Mouse (Mus musculus) A20 (cell line): ENCODE measurements around the gene Nup153.

Source experiments
- DNase-seq: peaks from one replicate; pipeline ENCODE4 v3.0.0-alpha.2; 2011; ENCODE audit warnings: low read depth, low spot score

The Nup153 gene

DNA sequence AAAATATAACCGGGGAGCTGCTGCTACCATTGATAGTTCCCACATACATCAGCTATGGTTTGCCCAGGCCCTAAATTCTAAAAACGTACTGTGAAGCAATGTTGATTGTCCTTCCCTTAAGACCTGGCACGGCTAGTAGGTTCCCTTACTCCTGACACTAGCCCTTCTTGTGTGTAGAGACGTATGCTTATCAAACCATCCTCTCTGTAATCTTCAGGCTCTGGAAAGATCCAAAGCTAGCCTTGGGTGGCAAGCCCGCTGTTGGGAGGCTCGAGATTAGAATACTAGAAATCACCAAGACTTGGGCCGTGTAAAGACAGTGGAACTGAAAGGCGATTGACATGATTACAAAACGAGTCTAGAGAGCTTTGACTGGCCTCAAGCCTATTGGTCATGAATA lies 57.2 kb downstream of the Nup153 start:
- peak; percentile 34 for DNase-seq

DNA sequence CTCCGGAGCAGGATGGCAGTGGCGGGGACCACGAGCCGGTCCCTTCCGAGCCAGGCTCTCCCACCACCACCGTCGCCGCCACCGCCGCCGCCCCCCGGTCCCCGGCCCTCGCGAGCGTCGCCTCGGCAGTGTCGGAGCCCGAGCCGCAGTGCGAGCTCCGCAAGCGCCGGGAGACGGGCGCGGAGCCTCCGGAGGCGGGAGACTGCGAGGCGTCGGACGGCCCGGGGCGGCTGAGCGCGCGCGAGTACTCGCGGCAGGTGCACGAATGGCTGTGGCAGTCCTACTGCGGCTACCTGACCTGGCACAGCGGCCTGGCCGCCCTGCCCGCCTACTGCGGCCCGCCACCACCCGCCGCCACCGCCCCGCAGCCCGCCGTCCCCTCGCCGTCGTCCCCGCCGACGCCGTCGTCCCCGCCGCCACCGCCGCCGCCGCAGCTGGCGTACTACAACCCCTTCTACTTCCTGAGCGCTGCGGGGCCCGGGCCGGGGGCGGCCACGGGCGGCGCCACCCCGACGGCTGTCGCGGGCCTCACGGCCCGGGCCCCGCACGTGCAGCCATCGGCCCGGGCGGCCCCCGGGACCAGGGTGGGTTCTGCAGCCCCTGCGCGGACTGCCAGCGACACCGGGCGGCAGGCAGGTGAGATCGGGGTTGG lies 58.0 kb downstream of the Nup153 start:
- DNase-seq = no peak

DNA sequence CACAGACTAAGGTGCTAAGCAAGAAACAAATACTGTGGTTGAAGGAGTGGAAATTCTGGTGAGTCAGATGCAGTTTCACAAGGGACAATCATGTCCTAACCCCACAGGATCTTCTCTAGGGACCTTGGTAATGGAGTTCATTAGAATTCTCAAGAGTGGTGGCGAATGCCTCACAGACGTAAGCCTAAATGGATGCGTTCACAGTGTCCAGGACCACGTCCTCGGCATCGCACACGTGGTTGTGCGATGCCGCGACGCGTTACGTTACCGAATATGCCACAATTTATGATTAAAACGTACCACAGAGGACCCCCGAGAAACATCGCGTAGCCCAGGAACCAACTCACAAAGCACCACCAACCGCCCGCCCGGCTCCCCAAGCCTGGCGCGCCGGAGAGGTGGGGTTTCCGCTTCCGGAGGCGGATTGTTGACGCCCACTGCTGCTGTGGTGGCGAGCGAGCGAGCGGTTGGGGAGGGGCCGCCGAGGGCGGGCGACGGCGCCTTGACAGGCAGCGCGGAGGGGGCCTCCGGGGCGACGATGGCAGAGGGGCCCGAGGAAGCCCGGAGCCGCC lies 58.6 kb downstream of the Nup153 start, which contains the start of gene Fam8a1:
TSS of gene Fam8a1 (plus strand) at position 475 of the 572 bp plus-strand sequence.
- DNase-seq = peak; percentile 94

DNA sequence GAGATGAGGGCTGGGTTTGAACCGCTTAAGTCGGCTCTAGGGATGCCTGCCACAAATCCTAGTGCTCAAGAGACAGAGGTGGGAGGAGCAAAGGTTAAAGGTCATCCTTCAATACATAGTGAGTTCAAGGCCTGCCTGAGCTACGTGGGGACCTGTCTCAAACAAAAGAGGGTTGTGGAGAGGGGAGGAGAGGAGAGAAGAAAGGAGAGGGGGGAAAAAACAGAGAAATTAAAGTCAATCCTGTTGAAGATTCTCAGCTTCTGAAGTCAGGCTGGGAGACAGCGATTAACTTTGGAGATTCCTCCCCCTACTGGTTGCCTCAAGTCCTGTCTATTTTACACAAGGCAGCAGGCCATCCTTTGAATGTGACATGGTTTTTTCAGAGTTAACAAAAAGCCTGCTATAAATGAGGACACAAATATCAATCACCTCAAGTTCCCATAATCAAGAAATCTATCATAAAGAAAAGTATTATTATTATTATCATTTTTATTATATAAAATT lies 64.2 kb downstream of the Nup153 start:
- peak; percentile 47 for DNase-seq

DNA sequence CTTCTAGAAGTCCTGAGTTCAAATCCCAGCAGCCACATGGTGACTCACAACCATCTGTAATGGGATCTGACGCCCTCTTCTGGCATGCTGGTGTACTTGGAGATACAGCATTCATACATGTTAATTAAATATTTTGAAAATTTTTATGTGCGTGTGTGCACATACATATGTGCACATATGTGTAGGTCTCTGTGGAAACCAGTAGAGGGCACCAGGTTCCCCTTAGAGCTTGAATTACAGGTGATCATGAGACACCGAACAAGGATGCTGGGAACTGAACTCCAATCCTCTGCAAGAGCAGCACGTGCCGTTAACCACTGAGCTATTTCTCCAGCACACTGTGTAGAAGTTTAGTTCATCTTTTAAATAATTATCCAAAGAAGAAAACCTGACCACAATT lies 68.5 kb downstream of the Nup153 start:
- DNase-seq = no peak

DNA sequence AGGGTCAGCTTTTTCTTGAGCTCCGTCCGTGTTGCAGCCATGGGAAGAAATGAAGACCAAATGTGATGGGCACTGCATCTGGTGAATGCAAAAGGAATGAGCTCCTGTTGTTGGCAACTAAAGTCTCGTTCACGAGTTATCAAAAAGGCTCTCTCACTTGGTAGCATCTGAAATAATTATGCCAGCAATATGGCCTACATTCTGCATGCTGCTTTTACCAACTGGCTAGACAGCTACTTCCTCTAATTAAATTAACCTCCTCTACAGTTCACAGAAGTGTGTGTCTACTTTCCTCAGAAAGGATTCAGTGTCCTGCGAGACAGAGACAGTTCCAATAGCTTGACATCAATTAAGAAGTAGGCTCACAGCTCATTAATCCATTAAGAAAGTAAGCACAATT lies 73.2 kb downstream of the Nup153 start:
- DNase-seq = no peak

DNA sequence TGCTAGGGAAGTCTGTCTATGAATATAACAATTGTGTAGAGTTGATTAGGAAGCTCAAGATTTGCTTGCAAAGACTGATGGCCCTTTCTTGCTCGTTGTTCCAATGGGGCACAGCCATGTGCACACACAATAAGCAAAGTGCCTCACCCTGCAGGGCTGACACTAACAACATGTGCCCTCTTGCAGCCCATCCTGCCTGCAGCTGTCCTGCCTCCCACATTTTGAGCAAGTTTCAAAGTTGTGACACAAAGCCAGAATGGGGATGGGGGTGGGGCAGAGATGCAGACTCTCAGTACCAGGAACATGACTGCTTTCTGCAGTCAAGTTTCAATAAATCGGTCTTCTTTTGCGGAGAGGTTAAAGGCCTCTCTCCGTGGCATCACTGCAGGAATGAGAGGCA lies 74.1 kb downstream of the Nup153 start:
- DNase-seq = no peak

DNA sequence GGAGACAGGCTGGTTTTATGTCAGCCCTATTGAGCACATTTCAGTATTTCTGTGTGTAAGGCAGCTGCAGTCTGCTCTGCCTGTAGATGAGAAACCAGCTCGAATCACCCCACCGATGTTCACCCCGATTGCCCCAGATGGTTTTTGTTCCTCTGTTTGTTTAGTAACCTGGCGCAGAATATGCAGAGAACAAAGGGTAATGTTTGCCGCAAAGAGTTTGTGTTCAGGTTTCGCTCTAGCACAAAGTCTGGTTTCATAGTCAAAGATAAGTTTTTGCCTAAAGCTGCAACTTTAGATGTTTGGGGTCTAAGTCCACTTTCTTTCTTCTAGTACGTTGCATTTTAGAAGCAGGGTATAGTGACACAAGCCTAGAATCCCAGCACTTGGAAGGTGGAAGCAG lies 75.1 kb downstream of the Nup153 start:
- DNase-seq = no peak

DNA sequence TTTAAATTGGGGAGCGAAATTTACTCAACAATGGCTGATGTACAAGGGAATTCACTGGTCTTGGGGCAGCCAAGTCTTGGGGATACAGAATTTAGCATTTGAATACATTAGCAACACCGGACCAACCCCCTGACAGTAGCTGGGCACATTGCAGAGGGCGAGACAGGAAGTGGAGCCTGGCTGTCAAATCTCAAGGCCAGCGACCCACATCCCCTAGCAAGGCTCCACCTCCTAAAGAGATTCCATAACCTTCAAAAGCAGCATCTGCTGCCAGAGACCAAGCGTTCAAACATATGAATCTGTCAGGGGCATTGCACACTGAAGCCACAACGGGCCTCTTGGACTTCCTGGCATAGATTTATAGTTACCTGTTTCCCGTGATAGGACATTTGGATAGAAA lies 75.9 kb downstream of the Nup153 start:
- no peak for DNase-seq

DNA sequence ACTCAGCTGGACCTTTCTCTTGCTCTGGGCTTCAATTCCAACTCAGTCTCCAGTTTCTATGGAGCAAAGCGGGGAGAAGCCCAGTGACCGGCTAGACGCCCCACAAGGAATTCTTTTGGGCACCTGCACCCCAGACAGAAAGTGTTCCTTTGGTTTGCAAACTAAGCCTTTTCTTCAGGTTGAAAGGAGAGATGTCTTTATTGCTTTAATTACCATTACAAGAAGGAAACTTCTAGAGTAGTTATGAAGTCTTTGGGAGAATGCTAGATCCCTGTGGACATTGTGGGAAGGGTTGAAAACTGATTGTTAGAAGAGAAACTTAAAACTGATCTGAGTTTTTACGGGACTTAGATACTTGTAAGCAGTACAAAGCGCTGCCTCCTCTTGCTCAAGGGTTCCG lies 82.3 kb downstream of the Nup153 start:
- no peak for DNase-seq

DNA sequence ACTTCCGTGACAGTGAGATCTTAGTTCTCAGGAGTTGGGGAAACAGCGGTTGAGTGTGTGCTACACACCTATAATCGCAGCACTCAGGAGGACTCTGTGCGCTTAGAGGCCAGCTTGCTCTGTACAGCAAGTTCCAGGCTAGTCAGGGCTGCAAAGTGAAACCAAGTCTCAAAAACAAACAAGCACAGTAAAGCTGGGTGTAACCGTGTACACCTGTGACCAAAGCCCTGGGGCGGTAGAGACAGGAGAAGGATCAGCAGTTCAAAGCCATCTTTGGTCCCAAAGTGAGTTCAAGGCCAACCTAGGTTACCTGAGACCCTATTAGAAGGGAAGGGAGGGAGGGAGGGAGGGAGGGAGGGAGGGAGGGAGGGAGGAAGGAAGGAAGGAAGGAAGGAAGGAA lies 83.6 kb downstream of the Nup153 start:
- DNase-seq = no peak

DNA sequence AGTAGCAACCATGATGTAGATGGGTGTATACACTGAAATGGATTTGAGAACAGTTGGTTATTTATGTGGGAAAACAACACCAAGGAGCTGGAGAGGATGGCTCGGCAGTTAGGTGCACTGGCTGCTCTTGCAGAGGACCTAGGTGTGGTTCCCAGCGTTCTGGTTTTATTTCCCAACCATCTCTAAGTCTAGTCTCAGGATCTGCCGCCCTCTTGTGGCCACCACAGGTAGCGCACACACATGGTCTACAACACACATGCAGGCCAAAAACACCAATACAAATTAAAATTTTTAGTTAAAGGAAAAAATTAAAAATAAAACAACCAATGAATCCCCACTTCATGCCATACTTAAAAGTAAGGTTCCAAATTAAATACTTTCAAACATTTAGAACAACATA lies 85.4 kb downstream of the Nup153 start:
- peak; percentile 32 for DNase-seq

DNA sequence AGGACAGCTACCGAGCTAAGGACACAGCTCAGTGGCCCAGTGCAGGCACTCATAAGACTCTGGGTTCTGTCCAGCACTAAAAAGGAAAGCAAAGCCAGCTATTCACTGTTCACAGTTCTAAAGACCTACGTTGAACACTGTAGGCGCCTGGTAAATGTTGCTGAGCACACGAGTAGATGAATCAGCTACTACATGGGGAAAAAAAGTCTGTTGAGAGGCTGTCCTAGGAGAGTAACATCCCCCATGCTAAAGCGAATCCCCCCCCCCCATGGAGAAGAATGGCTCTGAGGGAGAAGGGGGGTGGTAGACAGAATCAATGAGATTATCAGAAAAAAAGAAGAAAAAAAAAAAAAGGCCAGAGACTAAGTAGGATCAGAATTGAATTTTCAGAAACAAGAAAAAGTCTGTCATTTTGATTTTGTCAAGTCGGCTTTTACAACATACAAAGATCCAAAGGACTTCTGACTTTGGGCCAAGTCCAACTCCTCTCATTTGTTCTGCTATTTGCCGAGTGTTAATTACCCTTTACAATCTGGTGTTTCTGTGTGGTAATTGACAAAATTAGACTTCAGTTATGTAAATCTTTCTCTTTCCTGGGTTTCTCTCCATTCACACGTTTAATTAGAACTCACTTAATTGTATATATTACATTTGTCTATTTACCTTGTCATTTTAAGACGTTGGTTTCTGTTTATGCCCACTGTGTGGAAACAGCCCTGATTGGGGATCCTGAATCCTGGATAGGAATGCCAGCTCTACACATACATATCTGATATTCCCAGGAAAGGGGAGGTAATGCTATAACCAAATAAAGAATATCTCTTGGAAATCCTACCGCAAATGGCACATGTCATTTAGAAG lies 86.9 kb downstream of the Nup153 start:
- DNase-seq = no peak

DNA sequence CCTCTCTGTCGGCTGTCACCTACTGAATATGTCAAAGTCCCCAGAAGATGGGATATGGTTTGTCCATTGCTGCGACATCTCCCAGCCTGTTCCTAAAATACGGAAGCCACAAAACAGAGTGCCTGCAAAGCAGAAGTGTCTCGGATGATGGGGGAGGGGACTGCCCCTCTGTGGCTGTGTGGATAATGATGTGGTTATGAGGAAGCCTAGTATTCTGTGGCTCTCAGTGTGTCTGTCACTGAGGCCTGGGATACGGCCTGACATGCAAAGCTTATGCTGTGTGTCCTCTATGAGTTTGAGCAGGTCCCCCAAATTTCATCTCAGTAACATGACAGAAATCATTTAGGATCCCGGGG lies 93.6 kb downstream of the Nup153 start:
- no peak for DNase-seq

DNA sequence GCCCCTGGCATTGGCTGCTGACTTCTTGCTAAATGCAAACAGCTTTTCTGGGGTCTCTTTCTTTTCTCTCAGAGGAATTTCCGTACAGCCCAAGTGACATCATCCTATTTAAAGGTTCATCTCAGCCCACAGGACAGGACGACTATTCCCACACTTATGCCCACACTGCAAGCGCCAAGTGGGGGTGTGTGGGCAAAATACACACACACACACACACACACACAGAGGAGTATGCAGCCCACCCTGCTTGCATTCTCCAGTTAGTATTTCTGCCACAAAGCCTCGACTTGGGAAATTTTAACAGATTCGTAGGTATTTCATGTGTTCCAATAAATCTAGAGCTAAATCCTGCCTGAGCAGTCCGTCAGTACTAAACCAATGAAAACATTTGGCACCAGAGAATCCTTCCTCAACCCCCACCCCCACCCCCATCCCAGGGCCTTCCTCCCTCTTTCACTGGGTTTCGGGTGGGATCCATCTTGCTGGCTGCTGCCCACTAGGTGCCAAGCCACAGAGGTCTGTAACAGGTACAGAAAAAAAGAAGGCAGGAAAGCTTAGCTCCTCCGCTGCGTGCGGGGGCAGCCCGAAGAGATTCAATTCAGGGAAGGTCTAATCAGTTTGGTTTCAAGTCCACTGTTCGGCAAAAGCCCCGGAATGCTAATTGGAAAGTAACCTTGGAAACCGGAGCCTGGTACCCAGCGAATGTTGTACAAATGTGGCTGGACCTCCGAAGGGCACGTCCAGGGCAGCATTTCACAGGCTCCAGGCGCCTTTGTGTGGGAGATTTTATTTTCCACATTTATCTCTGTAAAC lies 94.2 kb downstream of the Nup153 start:
- DNase-seq = no peak

DNA sequence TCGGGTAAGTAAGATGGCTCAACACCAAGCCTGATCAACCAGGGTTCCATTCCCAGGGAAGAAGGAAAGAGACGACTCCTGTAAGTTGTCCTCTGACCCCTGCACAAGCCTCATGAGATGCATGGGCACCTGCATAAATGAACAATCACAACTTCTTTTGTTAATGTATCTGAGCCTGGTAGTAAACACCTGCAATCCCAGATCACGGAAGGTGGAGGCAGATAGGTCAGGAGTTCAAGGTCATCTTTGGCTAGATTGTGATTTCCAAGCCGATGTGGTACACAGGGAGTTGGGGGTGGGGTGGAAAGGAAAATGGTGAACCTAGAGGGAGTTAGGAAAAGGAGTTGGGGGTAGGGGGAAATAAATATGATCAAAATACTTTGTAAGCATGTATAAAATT lies 94.9 kb downstream of the Nup153 start:
- DNase-seq = no peak
